Mouse (Mus musculus) CD4-positive, CD25-positive, alpha-beta regulatory T cell, adult 9 weeks (primary cell): ENCODE data around the gene Tcp11. TPM values are rescaled to one million over a fixed set of nuclear protein-coding genes. Genes with fewer than 3 reads are reported as not detected.

Experiments used
- polyA plus RNA-seq: library from polyadenylated mRNA; unstranded; fragments of 100-300 nt; shearing (Covaris generic); gene quantifications from one replicate; pipeline ENCODE4 v1.2.1, GENCODE M21; 2017

Tcp11 gene
- polyA plus RNA-seq, result 0.94 TPM

GRCm38 (mm10) chr17:28080045-28080816, at the start of gene Tcp11:
Gene Tcp11 (minus strand): TSS chr17:28080639.

Other genes starting within 250 kb of the Tcp11 start
- gene Snrpc, start 242.5 kb downstream of the Tcp11 start, polyA plus RNA-seq, result 224 TPM
- 1.0 TPM for gene Uhrf1bp1, start 224.2 kb downstream of the Tcp11 start, polyA plus RNA-seq
- gene Anks1, start 171.3 kb downstream of the Tcp11 start, polyA plus RNA-seq, result 5.0 TPM
- gene Taf11, start 170.8 kb downstream of the Tcp11 start, polyA plus RNA-seq, result 52.3 TPM
- not detected for gene Scube3, start 61.5 kb upstream of the Tcp11 start, polyA plus RNA-seq
- gene Zfp523, start 96.5 kb upstream of the Tcp11 start, polyA plus RNA-seq, result 4.6 TPM
- 127 TPM for gene Def6, start 127.1 kb upstream of the Tcp11 start, polyA plus RNA-seq
- 3.2 TPM for gene Ppard, start 152.1 kb upstream of the Tcp11 start, polyA plus RNA-seq
- 5.4 TPM for gene Fance, start 232.9 kb upstream of the Tcp11 start, polyA plus RNA-seq
- gene Rpl10a, start 247.8 kb upstream of the Tcp11 start, polyA plus RNA-seq, result 597 TPM